Mouse (Mus musculus) layer of hippocampus, adult 2 months (tissue): Measurements from ENCODE around the gene Cd177. TPM values are rescaled to one million over a fixed set of nuclear protein-coding genes. Genes with fewer than 3 reads are reported as not detected.
"Not testable (repeated sequence)": the region's sequence is repeated elsewhere in the genome, so short reads cannot be mapped to it uniquely, and the experiment has no call there.

ENCODE experiments used
- DNase-seq, 2 experiments: peaks; one replicate each; pipeline ENCODE4 v3.0.0; 2022; ENCODE audit warnings: low spot score in 2 of 2
- H3K27ac ChIP-seq: fragments of 200-600 bp; 2 replicates; pipeline ENCODE4 v1.8.1; 2022
- H3K4me3 ChIP-seq: fragments of 200-600 bp; 2 replicates; pipeline ENCODE4 v1.8.1; 2022; ENCODE audit warnings: mild to moderate bottlenecking
- CTCF ChIP-seq: fragments of 200-600 bp; conservative IDR thresholded peaks from 2 replicates; pipeline ENCODE4 v1.8.1; 2022; ENCODE audit warnings: antibody characterized with exemption, mild to moderate bottlenecking, moderate library complexity
- total RNA-seq, 2 experiments: library from RNA; stranded (reverse); gene quantifications; 2 replicates each; pipeline ENCODE4 v1.2.3; 2021

The Cd177 gene
- total RNA-seq, 2 experiments from 2014 or later: 0.41 TPM; not detected in 1

DNA sequence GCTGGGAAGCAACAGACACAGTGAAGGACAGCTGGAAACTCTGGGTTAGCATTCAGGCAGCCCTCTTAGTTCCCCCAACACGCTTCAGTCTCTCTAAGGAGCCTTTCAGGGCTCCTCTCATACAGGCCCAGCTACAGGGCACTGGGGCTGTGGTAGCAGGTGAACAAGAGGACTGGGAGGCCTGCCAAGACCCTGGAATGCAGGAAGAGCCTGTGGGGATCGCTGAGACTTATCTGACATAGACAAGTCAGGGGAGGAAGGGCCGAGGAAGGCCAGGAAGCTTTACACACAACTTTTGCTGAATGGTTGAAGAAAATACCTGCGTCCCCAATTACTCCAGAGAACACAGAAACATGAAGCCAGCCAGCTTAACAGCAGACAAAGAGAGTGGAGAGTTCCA is 9.4 kb downstream of the Cd177 start:
- TF ChIP-seq CTCF: no peak
- Histone ChIP-seq H3K27ac (no peak overlapping the region), H3K4me3 (no peak overlapping the region)
- no peak for DNase-seq

DNA sequence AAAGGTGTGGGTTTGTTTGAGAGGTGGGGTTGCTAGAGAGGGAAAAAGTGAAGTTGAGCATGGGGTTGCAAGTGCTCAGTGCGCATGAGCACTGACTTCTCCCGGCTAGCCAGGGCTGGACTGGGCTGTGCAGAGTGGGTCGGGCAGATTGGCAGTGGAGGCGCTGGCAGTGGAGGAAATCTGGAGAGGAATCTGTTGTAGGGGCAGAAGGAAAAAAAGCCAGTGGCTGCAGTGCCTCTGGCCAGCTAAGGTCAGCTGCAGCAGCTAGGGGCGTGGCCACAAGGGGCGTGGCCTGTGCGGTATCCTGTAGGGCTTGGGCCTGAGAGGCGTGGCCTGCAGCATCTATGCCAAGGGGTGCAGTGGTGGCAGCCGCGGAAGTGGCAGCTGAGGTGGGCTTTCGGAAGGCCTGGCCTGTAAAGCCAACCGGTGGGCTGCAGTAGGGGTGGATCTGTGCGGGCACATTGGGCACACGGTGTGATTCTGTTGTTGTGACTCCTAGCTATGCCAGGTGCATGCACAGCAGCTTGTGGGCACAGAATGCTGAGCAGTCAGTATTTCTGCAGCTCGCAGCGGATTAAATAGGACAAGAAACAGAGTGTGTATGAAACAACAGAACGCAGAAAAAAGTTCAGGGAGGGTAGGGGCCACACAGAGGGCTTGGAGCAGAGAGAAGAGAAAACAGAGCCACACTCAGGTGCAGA is 24.0 kb downstream of the Cd177 start:
- Histone ChIP-seq H3K27ac (no peak overlapping the region), H3K4me3 (no peak overlapping the region)
- TF ChIP-seq CTCF: no peak
- DNase-seq: no peak

GRCm38 (mm10) chr7:24726808-24727207 is 33.3 kb downstream of the Cd177 start, which contains the start of gene Gm4763:
Gene Gm4763 (minus strand): TSS chr7:24726908.
- not testable (repeated sequence) for H3K4me3 ChIP-seq, H3K27ac ChIP-seq, DNase-seq

DNA sequence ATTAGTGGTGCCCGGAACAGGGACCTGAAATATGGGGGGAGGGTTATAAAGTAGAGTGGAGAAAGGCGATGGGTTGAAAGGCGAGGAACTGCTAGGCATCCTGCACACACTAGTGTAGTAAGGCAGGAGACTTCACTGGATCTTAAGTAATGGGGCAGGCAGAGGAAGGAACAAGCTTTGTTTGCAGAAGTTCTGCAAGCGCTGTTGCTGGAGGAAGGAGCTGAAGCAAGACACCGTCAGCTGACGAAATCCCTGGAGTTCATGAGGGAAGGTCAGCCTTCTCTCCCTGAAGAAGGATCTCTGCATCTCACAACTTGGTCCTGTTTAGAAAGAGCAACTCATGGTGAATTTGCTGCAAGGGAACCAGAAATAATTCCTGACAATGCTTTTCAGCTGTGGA is 45.1 kb downstream of the Cd177 start:
- no peak for TF ChIP-seq CTCF
- no peak for DNase-seq
- no peak overlapping the region for H3K4me3 ChIP-seq
- peak overlapping the region; percentile 59 for H3K27ac ChIP-seq

DNA sequence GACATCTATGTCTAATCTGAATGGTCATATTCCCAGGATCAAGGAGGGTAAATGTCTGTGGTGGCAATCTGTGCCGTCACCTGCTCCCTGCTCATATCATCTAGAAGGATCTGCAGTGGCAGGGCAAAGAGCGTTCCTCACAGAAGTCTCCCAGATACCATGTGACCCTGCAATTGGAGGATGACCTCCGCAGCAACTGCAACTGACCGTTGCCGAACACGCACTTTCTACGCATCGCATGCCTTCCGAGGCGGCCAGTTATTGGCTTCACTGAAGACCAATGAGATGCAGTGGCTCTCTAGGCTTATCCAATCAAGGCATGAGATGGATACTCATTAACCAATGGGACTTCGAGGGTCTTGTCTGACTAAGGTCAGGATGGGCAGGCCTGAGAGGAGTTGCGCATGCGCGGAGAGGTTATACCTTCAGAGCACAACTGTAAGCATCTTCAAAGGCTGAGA is 51.2 kb downstream of the Cd177 start, which contains the start of gene BC049730:
Gene BC049730 (plus strand): TSS at position 411 of the 461 bp plus-strand sequence.
- Histone ChIP-seq H3K27ac (no peak within 1 kb of the TSS), H3K4me3 (no peak within 1 kb of the TSS)
- DNase-seq: no peak
- TF ChIP-seq CTCF: no peak

GRCm38 (mm10) chr7:24702841-24703240 is 57.3 kb downstream of the Cd177 start:
- not testable (repeated sequence) for H3K27ac ChIP-seq, DNase-seq, H3K4me3 ChIP-seq

DNA sequence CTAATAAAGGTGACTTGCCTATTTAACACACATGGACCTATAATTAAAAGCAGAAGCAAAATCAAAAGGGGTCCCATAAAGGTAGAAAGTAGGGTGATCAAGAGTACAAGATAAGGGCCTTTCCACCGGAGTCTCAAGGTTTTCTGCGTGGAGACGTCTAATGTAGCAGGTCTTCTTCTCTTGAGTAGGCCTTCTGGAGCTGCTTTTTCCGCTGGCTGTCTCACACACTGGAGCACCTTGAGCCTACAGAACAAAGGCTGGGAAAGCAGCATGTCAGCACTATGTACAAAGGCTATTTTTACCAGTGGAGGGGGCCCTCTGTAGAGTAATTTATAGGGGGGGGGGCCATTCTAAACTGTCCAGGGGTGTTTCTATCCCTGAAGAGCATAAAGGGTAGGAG is 62.2 kb downstream of the Cd177 start:
- H3K4me3 ChIP-seq, H3K27ac ChIP-seq, DNase-seq: not testable (repeated sequence)

Other genes with a start within 250 kb of the Cd177 start
- gene AC161166.1, start 247.9 kb downstream of the Cd177 start, total RNA-seq: not detected
- 10 to 100 TPM; 61.9 to 63.0 TPM for gene Irgq, start 229.6 kb downstream of the Cd177 start, total RNA-seq
- not detected for gene Pinlyp, start 214.2 kb downstream of the Cd177 start, total RNA-seq
- 10 to 100 TPM; 38.9 to 40.9 TPM for gene Xrcc1, start 214.0 kb downstream of the Cd177 start, total RNA-seq
- 10 to 100 TPM; 10.1 to 11.0 TPM for gene Ethe1, start 172.8 kb downstream of the Cd177 start, total RNA-seq
- gene Zfp575, start 172.7 kb downstream of the Cd177 start, total RNA-seq: 1 to 10 TPM; 5.2 to 6.7 TPM
- under 1 TPM in 1 of 2 experiments, not detected in 1; 0.22 TPM for gene Phldb3, start 149.5 kb downstream of the Cd177 start, total RNA-seq
- under 1 TPM; 0.51 to 0.56 TPM for gene Lypd3, start 123.8 kb downstream of the Cd177 start, total RNA-seq
- not detected for gene Tex101, start 83.6 kb downstream of the Cd177 start, total RNA-seq
- gene BC049730, start 51.1 kb downstream of the Cd177 start, total RNA-seq: not detected
- not detected for gene Gm4763, start 33.4 kb downstream of the Cd177 start, total RNA-seq
- not detected for gene Ceacam10, start 16.9 kb upstream of the Cd177 start, total RNA-seq
- 1 to 10 TPM in 1 of 2 experiments, not detected in 1; 1.6 TPM for gene Gm9844, start 101.9 kb upstream of the Cd177 start, total RNA-seq
- gene Lypd4, start 109.6 kb upstream of the Cd177 start, total RNA-seq: not detected
- gene Dmrtc2, start 109.7 kb upstream of the Cd177 start, total RNA-seq: not detected
- gene Rps19, start 124.1 kb upstream of the Cd177 start, total RNA-seq: 100 to 1,000 TPM; 501 to 525 TPM
- not detected for gene Cd79a, start 137.1 kb upstream of the Cd177 start, total RNA-seq
- 10 to 100 TPM; 88.3 to 100.0 TPM for gene Arhgef1, start 142.6 kb upstream of the Cd177 start, total RNA-seq
- not detected for gene Gm4881, start 184.2 kb upstream of the Cd177 start, total RNA-seq
- 100 to 1,000 TPM; 275 to 315 TPM for gene Rabac1, start 212.4 kb upstream of the Cd177 start, total RNA-seq
- gene Atp1a3, start 245.6 kb upstream of the Cd177 start, total RNA-seq: 1,000 to 10,000 TPM; 2,443 to 2,563 TPM